Mouse (Mus musculus) layer of hippocampus, adult 18-20 months (tissue): Measurements from ENCODE around the gene Nfkb2. TPM values are rescaled to one million over a fixed set of nuclear protein-coding genes. Genes with fewer than 3 reads are reported as not detected.
A peak's percentile ranks its signal among the peaks of the same experiment; 100 is the strongest.

Source experiments
- DNase-seq, 2 experiments: peaks; one replicate each; pipeline ENCODE4 v3.0.0; 2022; ENCODE audit warnings: low spot score in 2 of 2
- microRNA-seq, 2 experiments: library from miRNA; unstranded; fragments of <30 nt; microRNA quantifications; one replicate each; pipeline ENCODE4 v1.2.0; 2021
- total RNA-seq, 2 experiments: library from RNA; stranded (reverse); gene quantifications; 2 replicates each; pipeline ENCODE4 v1.2.3; 2021

Nfkb2 gene
- total RNA-seq, 2 experiments from 2014 or later = 2.2 to 2.3 TPM

DNA sequence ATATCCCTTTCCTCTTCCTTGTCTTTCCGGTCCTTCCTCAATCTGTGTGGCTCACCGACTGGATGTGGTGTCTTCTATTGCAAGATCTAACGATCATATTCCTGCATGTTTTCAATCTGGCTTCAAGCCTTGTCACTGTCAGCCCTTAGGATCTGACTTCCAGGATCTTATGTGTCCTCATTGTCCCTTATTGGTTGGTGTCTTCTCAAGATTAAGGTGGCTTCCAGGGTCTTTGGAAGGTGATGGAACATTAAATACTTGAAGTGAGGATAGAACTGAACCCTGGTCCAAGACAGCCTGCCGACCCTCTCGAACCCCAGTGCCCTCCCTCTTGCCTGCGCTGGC, 34.8 kb downstream of the Nfkb2 start:
- DNase-seq = no peak

DNA sequence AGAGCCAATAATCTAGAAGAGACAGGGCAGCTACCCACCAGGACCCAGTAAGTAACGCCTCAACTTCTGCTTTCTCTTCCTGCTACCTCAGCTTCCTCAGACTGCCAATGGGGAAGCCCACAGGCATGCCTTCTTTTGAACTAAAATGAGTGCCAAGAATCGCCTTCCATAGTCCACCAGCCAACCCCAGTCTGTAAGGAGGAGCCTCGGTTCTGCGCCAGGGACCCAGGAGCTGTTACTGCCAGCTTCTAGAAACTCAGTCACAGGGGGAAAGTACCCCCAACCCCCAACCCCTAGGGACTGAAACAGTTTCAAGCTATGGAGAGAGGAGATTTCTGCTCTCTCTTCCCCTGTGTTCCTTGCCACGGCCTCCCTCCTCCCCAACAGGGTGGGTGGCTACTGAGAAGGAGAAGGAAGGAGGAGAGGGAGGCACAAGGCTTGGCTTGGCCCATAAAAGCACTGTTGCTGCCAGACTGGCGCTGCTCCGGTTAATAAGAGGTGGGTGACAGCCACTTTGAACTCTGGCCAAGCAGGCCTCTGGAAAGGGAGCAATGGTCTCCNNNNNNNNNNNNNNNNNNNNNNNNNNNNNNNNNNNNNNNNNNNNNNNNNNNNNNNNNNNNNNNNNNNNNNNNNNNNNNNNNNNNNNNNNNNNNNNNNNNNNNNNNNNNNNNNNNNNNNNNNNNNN, 35.3 kb downstream of the Nfkb2 start:
- DNase-seq = peak in 1 of 2 experiments; percentile 34

- DNase-seq = no peak
Observed at GRCm38 (mm10) chr19:46344710-46345419, 40.7 kb downstream of the Nfkb2 start.

- no peak for DNase-seq
Observed at GRCm38 (mm10) chr19:46347146-46347545, 43.0 kb downstream of the Nfkb2 start.

- peak in 1 of 2 experiments; percentile 37 for DNase-seq
Observed at GRCm38 (mm10) chr19:46347936-46348668, 44.0 kb downstream of the Nfkb2 start.

DNA sequence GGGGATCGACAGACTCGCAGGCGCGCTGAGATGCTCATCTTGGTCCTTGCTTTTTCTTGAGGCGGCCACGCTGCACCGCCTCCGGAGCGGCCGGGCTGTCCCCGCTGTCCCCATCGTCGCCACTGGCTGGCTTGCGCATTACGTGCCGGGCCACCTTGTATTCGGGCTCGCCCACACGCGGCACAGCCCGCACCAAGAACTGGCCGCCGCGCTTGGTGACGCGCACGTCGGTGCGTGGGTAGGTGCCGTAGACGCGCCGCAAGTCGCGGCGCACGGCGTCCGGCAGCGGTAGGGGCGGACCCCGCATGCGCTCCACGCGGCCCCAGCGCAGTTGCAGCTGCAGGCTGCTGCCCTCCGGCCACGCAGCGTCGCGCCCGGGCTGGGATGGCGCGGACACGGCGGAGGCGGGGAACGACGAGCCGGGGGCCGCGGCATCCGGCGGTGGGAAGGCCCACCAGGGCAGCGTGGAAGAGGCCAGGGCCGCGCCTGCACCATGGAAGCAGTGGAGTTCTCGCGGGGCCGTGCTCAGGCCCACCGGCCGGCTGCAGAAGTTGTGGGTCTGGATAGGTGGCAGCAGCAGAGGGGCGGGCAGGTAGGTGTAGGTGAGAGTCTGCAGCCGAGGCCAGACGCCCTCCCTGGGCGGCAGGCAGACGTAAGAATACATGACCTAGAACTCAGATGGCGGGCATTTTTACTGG, 44.8 kb downstream of the Nfkb2 start:
- peak; percentile 91 to 94 for DNase-seq

- DNase-seq = no peak
Observed at GRCm38 (mm10) chr19:46349550-46349949, 45.4 kb downstream of the Nfkb2 start.

DNA sequence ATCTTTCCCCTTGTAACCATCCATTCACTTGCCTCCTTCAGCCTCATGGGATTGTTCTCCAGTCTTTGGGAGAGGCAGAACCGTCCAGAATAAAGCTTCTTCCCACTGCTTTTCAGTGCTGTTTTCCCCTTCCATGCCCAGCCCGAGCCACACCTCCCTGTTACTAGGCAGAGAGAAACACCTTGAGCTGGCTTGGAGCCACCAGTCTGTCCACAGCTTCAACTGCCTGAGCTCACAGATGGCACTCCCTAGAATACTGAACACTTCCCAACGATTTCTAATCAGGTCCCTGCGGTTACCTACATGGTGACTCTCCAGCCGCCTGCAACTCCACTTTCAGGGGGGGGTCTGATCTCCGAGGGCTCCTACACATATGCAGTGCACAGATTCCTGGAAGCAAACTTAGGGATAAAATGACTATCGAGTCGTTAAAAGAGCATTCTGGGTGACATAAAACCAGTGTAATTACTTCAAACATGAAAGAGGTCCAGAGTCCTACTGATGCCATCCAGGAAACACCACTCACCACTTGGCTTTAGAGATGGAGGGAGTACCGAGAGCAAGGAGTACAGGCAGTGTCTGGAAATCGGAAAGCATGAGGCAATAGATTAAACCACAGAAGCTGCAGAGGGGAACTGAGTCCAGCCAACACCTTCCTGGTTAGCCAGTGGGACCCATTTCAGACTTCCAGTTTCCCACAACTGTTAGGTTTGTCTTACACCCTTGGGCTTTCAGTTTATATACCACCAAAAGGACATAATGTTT, 46.2 kb downstream of the Nfkb2 start, which contains the start of gene 2310034G01Rik:
2310034G01Rik (minus strand) TSS at position 135 of the 765 bp plus-strand sequence.
- DNase-seq = no peak

- peak; percentile 86 to 93 for DNase-seq
Observed at GRCm38 (mm10) chr19:46356701-46357138, 52.6 kb downstream of the Nfkb2 start.

DNA sequence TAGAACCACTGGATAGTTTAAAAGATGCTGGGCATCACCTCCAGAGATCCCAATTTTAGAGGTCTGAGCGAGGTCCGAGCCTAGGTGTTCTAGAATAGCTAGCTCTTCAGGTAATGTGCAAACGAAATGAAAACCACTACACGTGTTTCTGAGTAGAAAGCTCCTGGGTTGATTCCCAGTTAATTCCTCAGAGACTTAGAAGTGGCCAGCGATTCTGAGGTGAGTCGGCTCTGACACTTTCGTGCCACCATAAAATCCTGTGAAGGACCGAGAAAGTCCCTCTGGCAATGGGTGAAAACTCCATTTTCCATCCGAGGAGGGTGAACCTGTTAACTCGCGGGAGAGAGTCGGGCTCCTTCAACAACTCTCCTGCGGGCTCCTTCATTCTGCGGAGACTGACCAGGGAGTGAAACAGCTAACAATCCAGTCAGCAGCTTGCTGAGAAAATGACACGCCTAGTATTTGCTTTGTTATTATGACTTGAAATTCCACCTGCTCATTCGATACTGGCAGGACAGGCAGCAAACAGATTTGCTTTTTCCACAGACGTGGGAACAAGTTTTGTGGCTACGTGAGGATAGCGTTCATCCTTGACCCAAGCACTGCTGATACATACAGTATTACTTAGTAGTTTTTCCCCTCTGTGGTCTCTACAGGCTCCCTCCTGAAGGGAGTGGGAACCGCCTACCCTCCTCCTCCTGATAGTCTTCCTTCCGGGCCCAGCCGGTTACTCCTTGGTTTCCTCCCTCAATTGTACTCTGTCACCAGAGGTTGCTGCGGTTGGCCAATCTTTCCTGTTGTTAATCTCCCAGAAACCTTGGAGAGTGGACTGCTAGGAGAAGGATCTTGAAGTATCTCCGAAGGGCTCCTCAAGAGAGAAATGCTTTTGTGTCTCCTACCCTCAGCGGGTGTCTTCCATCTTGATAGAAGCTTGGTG, 53.5 kb downstream of the Nfkb2 start:
- DNase-seq = no peak

DNA sequence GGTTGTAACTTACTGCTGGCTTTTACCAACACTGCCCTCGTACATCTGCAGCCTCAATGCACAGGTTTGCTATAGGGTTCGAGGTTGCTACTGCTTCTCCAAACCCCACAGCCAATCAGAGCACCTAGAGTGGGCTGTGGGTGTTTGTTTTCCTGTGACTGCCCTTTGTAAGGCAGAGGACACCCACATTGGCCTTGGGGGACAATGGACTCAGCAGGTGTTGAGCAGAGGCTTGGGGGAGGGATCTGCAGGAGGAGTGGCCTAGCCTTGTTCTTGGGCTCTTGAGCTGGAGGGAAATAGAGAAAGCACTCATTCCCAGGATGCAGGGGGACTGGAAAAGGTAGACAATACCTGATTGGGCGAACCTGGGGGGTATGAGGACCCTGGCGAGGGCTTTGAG, 54.3 kb downstream of the Nfkb2 start:
- no peak for DNase-seq

Small RNA genes lying within 50 kb of the gene (microRNA-seq; reads per million reads assigned to microRNA genes)
- 2.0 to 2.3 reads per million in 2 experiments for gene Mir146b

Other genes with a start within 250 kb of the Nfkb2 start
- 10 to 100 TPM; 56.2 to 56.4 TPM for gene Nolc1, start 228.5 kb upstream of the Nfkb2 start, total RNA-seq
- not detected for gene Elovl3, start 172.4 kb upstream of the Nfkb2 start, total RNA-seq
- not detected for gene Pitx3, start 156.0 kb upstream of the Nfkb2 start, total RNA-seq
- gene Gbf1, start 151.8 kb upstream of the Nfkb2 start, total RNA-seq = 10 to 100 TPM; 82.1 to 84.8 TPM
- 100 to 1,000 TPM; 799 to 877 TPM for gene Psd, start 22.8 kb downstream of the Nfkb2 start, total RNA-seq
- gene Fbxl15, start 23.9 kb downstream of the Nfkb2 start, total RNA-seq = 10 to 100 TPM; 30.7 to 31.5 TPM
- gene Cuedc2, start 34.4 kb downstream of the Nfkb2 start, total RNA-seq = 100 to 1,000 TPM; 179 to 182 TPM
- 10 to 100 TPM; 28.2 to 29.0 TPM for gene Mfsd13a, start 36.8 kb downstream of the Nfkb2 start, total RNA-seq
- 1 to 10 TPM in 1 of 2 experiments, under 1 TPM in 1; 0.77 to 1.2 TPM for gene 2310034G01Rik, start 46.0 kb downstream of the Nfkb2 start, total RNA-seq
- gene Actr1a, start 91.4 kb downstream of the Nfkb2 start, total RNA-seq = 100 to 1,000 TPM; 192 to 196 TPM
- gene Sufu, start 92.6 kb downstream of the Nfkb2 start, total RNA-seq = 10 to 100 TPM; 20.0 to 20.1 TPM
- 100 to 1,000 TPM; 110 to 112 TPM for gene Trim8, start 197.4 kb downstream of the Nfkb2 start, total RNA-seq